Mouse (Mus musculus) frontal cortex, adult 2 months (tissue): Measurements from ENCODE around the gene Gatb. TPM values are rescaled to one million over a fixed set of nuclear protein-coding genes. Genes with fewer than 3 reads are reported as not detected.

ENCODE experiments used
- DNase-seq, 2 experiments: peaks; one replicate each; pipeline ENCODE4 v3.0.0; 2022; ENCODE audit warnings: low spot score in 1 of 2; ENCODE audit errors: extremely low spot score in 1 of 2
- polyA plus RNA-seq: library from polyadenylated mRNA; depleted of rRNA; stranded (reverse); fragments of >200 nt; gene quantifications from 2 replicates; pipeline ENCODE4 v1.2.3, GENCODE M21; 2012; rRNA removed

Gatb gene
- polyA plus RNA-seq, 1 experiment: 16.6 TPM

DNA sequence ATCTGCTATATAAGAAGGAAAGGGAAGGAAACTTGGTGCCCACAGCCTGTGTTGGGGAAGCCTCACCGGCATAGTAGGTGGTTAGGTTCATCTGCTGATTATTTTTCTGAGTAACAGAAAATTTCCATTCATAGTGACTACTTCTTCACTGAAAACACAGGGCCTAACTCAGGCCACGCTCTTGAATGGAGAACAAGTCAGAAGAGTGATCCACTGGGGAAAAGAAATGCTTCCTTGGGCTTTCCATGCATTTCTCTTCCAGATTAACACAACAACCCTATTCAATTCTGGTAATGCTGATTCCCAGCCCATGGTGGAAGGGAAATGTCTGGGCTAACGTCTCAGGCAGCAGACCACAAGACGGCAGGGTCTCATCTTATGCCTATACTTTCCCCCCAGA, 124.6 kb downstream of the Gatb start:
- no peak for DNase-seq

DNA sequence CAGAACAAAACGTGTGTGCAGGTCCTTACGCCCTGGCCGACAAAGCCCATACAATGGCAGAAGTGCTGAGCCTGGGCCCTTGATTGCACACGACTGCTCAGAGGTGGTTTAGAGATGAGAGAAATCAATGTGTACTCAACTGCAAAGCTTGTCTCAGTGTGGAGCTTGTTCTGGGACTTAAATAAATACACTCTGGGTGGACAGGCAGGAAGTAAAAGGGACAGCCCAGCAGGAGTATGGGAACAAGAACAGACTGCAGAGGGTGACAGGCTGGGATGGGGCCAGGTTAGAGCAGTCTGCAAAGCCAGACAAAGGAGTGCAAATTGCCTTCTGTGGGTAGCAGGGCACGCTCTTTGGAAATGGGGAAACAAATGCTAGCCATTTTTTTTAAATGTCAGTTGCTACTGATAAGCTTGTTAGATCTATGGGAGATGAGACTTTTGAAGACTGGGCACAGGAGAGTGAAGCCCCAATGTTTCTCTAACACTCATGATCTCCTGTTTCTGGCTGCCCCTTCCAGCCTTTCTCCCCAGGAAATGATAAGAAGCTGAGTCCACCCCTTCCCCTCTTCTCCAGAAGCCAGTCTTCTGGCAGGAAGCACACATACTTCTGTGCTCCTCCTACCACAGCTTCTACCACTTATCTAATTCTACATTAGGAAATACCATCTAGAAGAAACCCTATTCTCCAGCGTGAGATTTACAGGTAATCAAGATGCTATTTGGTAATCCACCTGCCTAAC, 129.4 kb downstream of the Gatb start:
- no peak for DNase-seq

Other genes starting within 250 kb of the Gatb start
- 1.4 and 1.6 TPM in 2 replicates for gene Fam160a1, start 243.2 kb downstream of the Gatb start, polyA plus RNA-seq